Mouse (Mus musculus) hindbrain, embryonic 11.5 days (tissue): ENCODE data around the gene Igf1r. TPM values are rescaled to one million over a fixed set of nuclear protein-coding genes. Genes with fewer than 3 reads are reported as not detected.

Source experiments
- ATAC-seq: fragments of 200-750 bp; cut with Nextera tagmentation; 2 replicates; pipeline ENCODE4 v1.8.0; 2017; ENCODE audit warnings: mild to moderate bottlenecking, moderate TSS enrichment, moderate library complexity; ENCODE audit not compliant: low FRiP score
- DNase-seq: peaks from one replicate; pipeline ENCODE4 v3.0.0-alpha.2; 2015; ENCODE audit warnings: low spot score
- H3K27ac ChIP-seq: fragments of 300-500 bp; sonication (generic); 2 replicates; pipeline ENCODE4 v1.5.1; 2014; ENCODE audit warnings: mild to moderate bottlenecking, low read depth, low read length
- H3K27me3 ChIP-seq: fragments of 300-500 bp; sonication (generic); 2 replicates; pipeline ENCODE4 v1.6.1; 2014; ENCODE audit warnings: mild to moderate bottlenecking, low read length, moderate library complexity, mixed read lengths; ENCODE audit not compliant: control insufficient read depth, insufficient read depth
- H3K36me3 ChIP-seq: fragments of 300-500 bp; sonication (generic); 2 replicates; pipeline ENCODE4 v1.6.1; 2014; ENCODE audit warnings: mild to moderate bottlenecking, low read length, moderate library complexity, mixed read lengths; ENCODE audit not compliant: control insufficient read depth, insufficient read depth
- H3K4me1 ChIP-seq: fragments of 300-500 bp; sonication (generic); replicated peaks from 2 replicates; pipeline ENCODE4 v1.6.1; 2014; ENCODE audit warnings: low read length, mixed read lengths; ENCODE audit not compliant: control insufficient read depth, insufficient read depth
- H3K4me2 ChIP-seq: fragments of 300-500 bp; sonication (generic); replicated peaks from 2 replicates; pipeline ENCODE4 v1.6.1; 2014; ENCODE audit warnings: mild to moderate bottlenecking, low read depth, low read length
- H3K4me3 ChIP-seq: fragments of 300-500 bp; sonication (generic); 2 replicates; pipeline ENCODE4 v1.5.1; 2014; ENCODE audit warnings: low read depth, low read length
- H3K9ac ChIP-seq: fragments of 300-500 bp; sonication (generic); 2 replicates; pipeline ENCODE4 v1.6.1; 2014; ENCODE audit warnings: low read depth, low read length
- H3K9me3 ChIP-seq: fragments of 300-500 bp; sonication (generic); 2 replicates; pipeline ENCODE4 v1.6.1; 2016; ENCODE audit warnings: low read length; ENCODE audit not compliant: control insufficient read depth
- WGBS: fragments of 180-500 bp; shearing (Covaris S2); extraction: QIAGEN DNeasy Blood & Tissue Kit; methylation state at CpG from one replicate; pipeline ENCODE4 v1.1.7; 2014; 5-methylcytosine and 5-hydroxymethylcytosine counted together
- polyA plus RNA-seq: library from polyadenylated mRNA; unstranded; fragments of >200 nt; fragmentation: Nextera tagmentation; extraction: Ambion mirVana; gene quantifications from 2 replicates; pipeline ENCODE4 v1.2.1, GENCODE M21; 2014

Gene Igf1r
- polyA plus RNA-seq, 1 experiment from 2014 or later = 35.7 TPM

DNA sequence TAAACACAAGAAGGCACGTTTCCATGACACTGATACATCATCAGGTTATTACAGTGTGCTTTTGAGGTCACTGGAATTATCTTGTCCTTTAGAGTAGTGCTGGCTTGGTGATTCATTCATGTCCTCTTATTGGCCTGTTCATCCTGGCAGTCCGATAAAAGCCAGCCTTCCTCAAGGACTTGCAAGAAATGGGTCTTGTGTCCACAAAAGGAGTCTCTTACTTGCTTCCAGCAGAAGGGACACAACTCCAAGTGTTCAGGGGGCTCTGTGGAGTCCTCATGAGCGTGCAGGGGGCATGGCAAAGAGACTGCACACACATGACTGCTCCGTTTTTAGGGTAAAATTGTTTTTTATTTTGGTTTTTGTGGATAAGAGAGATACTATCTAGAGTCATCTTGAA lies 83.9 kb downstream of the Igf1r start:
- Histone ChIP-seq H3K9me3 (no peaks in the 10 kb centered on the region), H3K27me3 (no peaks in the 10 kb centered on the region), H3K4me2 (no peak overlapping the region), H3K36me3 (no peaks in the 10 kb centered on the region), H3K4me1 (no peaks in the 10 kb centered on the region), H3K27ac (no peak overlapping the region), H3K9ac (no peak overlapping the region), H3K4me3 (no peak overlapping the region)
- DNase-seq (no peak), ATAC-seq (no peak)
- 92% methylated on average over 4 of the region's 4 CpGs for WGBS

- Histone ChIP-seq H3K27ac (no peak overlapping the region), H3K4me1 (no peaks in the 10 kb centered on the region), H3K36me3 (no peaks in the 10 kb centered on the region), H3K9ac (no peak overlapping the region), H3K4me3 (no peak overlapping the region), H3K27me3 (no peaks in the 10 kb centered on the region), H3K9me3 (no peaks in the 10 kb centered on the region), H3K4me2 (no peak overlapping the region)
- WGBS = 76% methylated on average over 8 of the region's 8 CpGs
- no peak for ATAC-seq
- DNase-seq = no peak
These were observed 86.2 kb downstream of the Igf1r start for GRCm38 (mm10) chr7:68038846-68039245.

GRCm38 (mm10) chr7:68039550-68039949 lies 86.9 kb downstream of the Igf1r start:
- Histone ChIP-seq H3K27me3 (no peaks in the 10 kb centered on the region), H3K9ac (no peak overlapping the region), H3K4me2 (no peak overlapping the region), H3K9me3 (no peaks in the 10 kb centered on the region), H3K4me3 (no peak overlapping the region), H3K27ac (no peak overlapping the region), H3K36me3 (no peaks in the 10 kb centered on the region), H3K4me1 (no peaks in the 10 kb centered on the region)
- ATAC-seq (no peak), DNase-seq (no peak)
- WGBS = 73% methylated on average over 2 of the region's 2 CpGs

- Histone ChIP-seq H3K36me3 (no peaks in the 10 kb centered on the region), H3K9ac (no peak overlapping the region), H3K27me3 (no peaks in the 10 kb centered on the region), H3K4me1 (no peaks in the 10 kb centered on the region; the same call in 1 of the 2 replicates), H3K4me3 (no peak overlapping the region), H3K9me3 (no peaks in the 10 kb centered on the region), H3K27ac (no peak overlapping the region), H3K4me2 (no peak overlapping the region)
- WGBS = 80% methylated on average over 4 of the region's 4 CpGs
- DNase-seq (no peak), ATAC-seq (no peak)
These were observed 92.0 kb downstream of the Igf1r start for GRCm38 (mm10) chr7:68044621-68045020.

- Histone ChIP-seq H3K4me2 (no peak overlapping the region), H3K27ac (no peak overlapping the region), H3K36me3 (no peaks in the 10 kb centered on the region), H3K4me3 (no peak overlapping the region), H3K9me3 (no peaks in the 10 kb centered on the region), H3K4me1 (no peaks in the 10 kb centered on the region; the same call in 1 of the 2 replicates), H3K9ac (no peak overlapping the region), H3K27me3 (no peaks in the 10 kb centered on the region)
- DNase-seq (no peak), ATAC-seq (no peak)
- WGBS = 86% methylated on average over 4 of the region's 4 CpGs
These were observed 94.5 kb downstream of the Igf1r start for GRCm38 (mm10) chr7:68047152-68047551.

DNA sequence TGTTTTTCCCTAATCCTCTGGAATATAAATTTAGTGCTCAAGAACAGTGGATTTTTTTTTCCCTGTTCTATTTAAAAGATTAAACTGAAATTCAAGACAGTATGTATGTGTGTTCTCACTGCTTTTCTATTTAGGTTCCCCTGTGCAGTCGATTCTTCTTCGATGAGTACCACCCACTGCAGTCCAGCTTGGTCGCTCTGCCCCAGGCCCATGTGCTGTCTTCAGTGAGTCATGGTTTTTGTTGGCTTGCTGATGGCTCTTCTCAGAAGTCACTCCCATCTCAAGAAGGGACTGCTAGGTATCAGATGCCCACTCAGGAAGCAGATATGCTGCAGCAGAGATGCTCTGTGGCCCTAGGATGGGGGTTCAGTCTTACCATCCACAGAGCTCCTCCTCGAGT lies 95.9 kb downstream of the Igf1r start:
- Histone ChIP-seq H3K4me1 (no peaks in the 10 kb centered on the region; the same call in 1 of the 2 replicates), H3K27me3 (no peaks in the 10 kb centered on the region), H3K36me3 (no peaks in the 10 kb centered on the region), H3K4me3 (no peak overlapping the region), H3K27ac (no peak overlapping the region), H3K9me3 (no peaks in the 10 kb centered on the region), H3K4me2 (no peak overlapping the region), H3K9ac (no peak overlapping the region)
- DNase-seq (no peak), ATAC-seq (no peak)
- 94% methylated on average over 4 of the region's 4 CpGs for WGBS

- Histone ChIP-seq H3K4me3 (no peak overlapping the region), H3K9me3 (no peaks in the 10 kb centered on the region), H3K9ac (no peak overlapping the region), H3K4me2 (no peak overlapping the region), H3K4me1 (no peaks in the 10 kb centered on the region; the same call in 1 of the 2 replicates), H3K36me3 (no peaks in the 10 kb centered on the region), H3K27me3 (no peaks in the 10 kb centered on the region), H3K27ac (no peak overlapping the region)
- ATAC-seq (no peak), DNase-seq (no peak)
- 84% methylated on average over 7 of the region's 7 CpGs for WGBS
These were observed 96.4 kb downstream of the Igf1r start for GRCm38 (mm10) chr7:68049048-68049447.

DNA sequence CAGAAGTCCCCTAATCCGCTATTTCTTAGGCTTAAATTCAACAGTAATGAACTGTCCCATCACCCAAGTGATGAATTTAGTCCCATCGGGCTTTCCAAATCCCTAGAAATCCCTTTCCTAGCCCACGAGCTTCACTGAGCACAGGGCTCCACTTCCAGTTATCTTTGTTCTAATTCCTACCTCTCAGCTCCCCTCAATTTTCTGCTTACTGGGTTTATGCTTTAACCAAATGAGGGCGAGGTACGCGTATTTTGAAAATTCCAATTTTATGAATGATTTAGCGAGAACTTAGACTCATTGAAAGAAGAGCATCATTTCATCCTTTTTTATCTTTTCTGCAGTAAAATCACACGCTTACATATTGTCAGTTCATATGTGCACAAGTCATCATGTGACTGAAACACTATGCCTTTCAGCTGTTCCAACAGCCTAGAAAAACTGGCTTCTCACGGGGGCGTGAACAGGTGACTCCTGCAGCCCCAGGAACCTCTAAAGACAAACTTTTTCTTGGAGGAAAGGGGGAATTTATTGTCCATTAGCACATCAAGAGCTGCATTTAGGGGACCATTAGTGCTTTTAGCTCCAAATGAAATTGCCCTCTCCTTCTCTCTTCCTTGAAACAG lies 100.5 kb downstream of the Igf1r start:
- Histone ChIP-seq H3K27ac (no peak overlapping the region), H3K4me3 (no peak overlapping the region), H3K9me3 (no peaks in the 10 kb centered on the region), H3K4me2 (no peak overlapping the region), H3K9ac (no peak overlapping the region), H3K36me3 (no peaks in the 10 kb centered on the region), H3K4me1 (no peaks in the 10 kb centered on the region), H3K27me3 (no peaks in the 10 kb centered on the region)
- DNase-seq (no peak), ATAC-seq (no peak)
- WGBS = 87% methylated on average over 10 of the region's 10 CpGs

DNA sequence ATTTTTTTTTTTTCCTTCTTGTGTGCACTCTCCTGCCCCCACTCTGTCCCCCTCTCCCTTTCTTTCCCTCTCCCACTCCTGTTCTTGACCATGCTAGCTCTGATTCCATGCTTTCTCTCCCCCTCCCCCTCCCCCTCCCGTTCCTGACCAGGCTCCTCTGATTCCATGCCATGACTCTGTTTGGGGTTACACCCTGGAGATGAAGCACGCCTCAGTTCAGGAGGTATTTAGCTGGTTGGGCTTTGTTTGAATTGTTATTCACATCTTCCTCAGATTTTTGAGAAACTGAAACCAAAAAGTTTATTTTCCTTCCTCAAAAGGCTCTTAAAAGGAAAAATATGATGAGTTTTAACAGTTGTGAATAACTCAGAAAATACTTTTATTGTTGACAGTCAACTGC lies 101.9 kb downstream of the Igf1r start:
- 41% methylated on average over 2 of the region's 2 CpGs for WGBS
- Histone ChIP-seq H3K4me3 (no peak overlapping the region), H3K27ac (no peak overlapping the region), H3K4me2 (no peak overlapping the region), H3K4me1 (no peaks in the 10 kb centered on the region), H3K36me3 (no peaks in the 10 kb centered on the region), H3K27me3 (no peaks in the 10 kb centered on the region), H3K9ac (no peak overlapping the region), H3K9me3 (no peaks in the 10 kb centered on the region)
- ATAC-seq (no peak), DNase-seq (no peak)
